Mouse (Mus musculus) intestine, postnatal 0 days (tissue): ENCODE measurements at regions not wholly inside any gene's neighbourhood (a gene's known extent, or its start where the extent isn't known, plus 50 kb on each side); places are given as distances from the start of the nearest gene placed in this dataset.

ENCODE experiments used
- ATAC-seq: fragments of 200-750 bp; cut with Nextera tagmentation; 2 replicates; pipeline ENCODE4 v1.8.0; 2017; ENCODE audit warnings: mild to moderate bottlenecking, moderate TSS enrichment, moderate library complexity
- H3K27ac ChIP-seq: fragments of 300-500 bp; sonication (generic); 2 replicates; pipeline ENCODE4 v1.5.1; 2014; ENCODE audit warnings: mild to moderate bottlenecking, low read depth, low read length, moderate library complexity
- H3K27me3 ChIP-seq: fragments of 300-500 bp; sonication (generic); replicated peaks from 2 replicates; pipeline ENCODE4 v1.6.1; 2014; ENCODE audit warnings: low read length, mixed read lengths; ENCODE audit not compliant: control insufficient read depth, insufficient read depth
- H3K36me3 ChIP-seq: fragments of 300-500 bp; sonication (generic); 2 replicates; pipeline ENCODE4 v1.6.1; 2014; ENCODE audit warnings: mild to moderate bottlenecking, moderate library complexity; ENCODE audit not compliant: control insufficient read depth, insufficient read depth
- H3K4me1 ChIP-seq: fragments of 300-500 bp; sonication (generic); replicated peaks from 2 replicates; pipeline ENCODE4 v1.6.1; 2014; ENCODE audit warnings: antibody characterized with exemption, low read length, mixed read lengths; ENCODE audit not compliant: control insufficient read depth, insufficient read depth
- H3K4me2 ChIP-seq: fragments of 300-500 bp; sonication (generic); replicated peaks from 2 replicates; pipeline ENCODE4 v1.6.1; 2014; ENCODE audit warnings: low read depth, mild to moderate bottlenecking, moderate library complexity
- H3K4me3 ChIP-seq: fragments of 300-500 bp; sonication (generic); 2 replicates; pipeline ENCODE4 v1.5.1; 2014; ENCODE audit warnings: low read depth, low read length
- H3K9ac ChIP-seq: fragments of 300-500 bp; sonication (generic); 2 replicates; pipeline ENCODE4 v1.6.1; 2014; ENCODE audit warnings: mild to moderate bottlenecking, low read depth, low read length
- H3K9me3 ChIP-seq: fragments of 300-500 bp; sonication (generic); 2 replicates; pipeline ENCODE4 v1.6.1; 2016; ENCODE audit warnings: mixed run types; ENCODE audit not compliant: control insufficient read depth
- CTCF ChIP-seq: sonication (generic); IDR thresholded peaks from 2 replicates; pipeline ENCODE4 v1.5.1; 2016; ENCODE audit warnings: low read depth, mild to moderate bottlenecking, control low read depth, antibody characterized with exemption, moderate library complexity
- whole genome bisulfite sequencing: fragments of 180-500 bp; shearing (Covaris S2); extraction: QIAGEN DNeasy Blood & Tissue Kit; methylation state at CpG from one replicate; pipeline ENCODE4 v1.1.7; 2014; 5-methylcytosine and 5-hydroxymethylcytosine counted together

GRCm38 (mm10) chr12:109272101-109272500 is 180.5 kb upstream of the Dlk1 start:
- whole genome bisulfite sequencing, result 47% methylated on average over 5 of the region's 5 CpGs

GRCm38 (mm10) chr12:109314850-109315249 is 137.8 kb upstream of the Dlk1 start:
- TF ChIP-seq CTCF, result peak; percentile 42
- Histone ChIP-seq H3K36me3 (no peaks in the 10 kb centered on the region), H3K27me3 (no peaks in the 10 kb centered on the region), H3K9ac (no peak overlapping the region), H3K9me3 (no peaks in the 10 kb centered on the region), H3K27ac (no peak overlapping the region), H3K4me2 (no peak overlapping the region), H3K4me3 (no peak overlapping the region), H3K4me1 (no peaks in the 10 kb centered on the region)
- 26% methylated on average over 6 of the region's 6 CpGs for WGBS
- no peak for ATAC-seq

More at GRCm38 (mm10) chr12:109272101-109272500, 180.5 kb upstream of the Dlk1 start:
- no peaks in the 10 kb centered on the region for H3K36me3 ChIP-seq
- no peak overlapping the region for H3K9ac ChIP-seq
- no peak overlapping the region for H3K4me2 ChIP-seq
- no peak for TF ChIP-seq CTCF
- no peaks in the 10 kb centered on the region for H3K4me1 ChIP-seq
- H3K9me3 ChIP-seq, result no peaks in the 10 kb centered on the region
- no peak overlapping the region for H3K27ac ChIP-seq
- no peak for ATAC-seq
- no peaks in the 10 kb centered on the region for H3K27me3 ChIP-seq
- H3K4me3 ChIP-seq, result no peak overlapping the region

- 63% methylated on average over 11 of the region's 11 CpGs for WGBS
- Histone ChIP-seq H3K36me3 (no peaks in the 10 kb centered on the region), H3K4me3 (no peak overlapping the region), H3K9ac (no peak overlapping the region), H3K27me3 (no peaks in the 10 kb centered on the region), H3K27ac (no peak overlapping the region), H3K4me1 (no peaks in the 10 kb centered on the region), H3K4me2 (no peak overlapping the region), H3K9me3 (no peaks in the 10 kb centered on the region)
- no peak for TF ChIP-seq CTCF
- ATAC-seq, result no peak
Observed at GRCm38 (mm10) chr12:109325986-109326385, 126.6 kb upstream of the Dlk1 start.

GRCm38 (mm10) chr12:109371327-109371726 is 81.3 kb upstream of the Dlk1 start:
- Histone ChIP-seq H3K27me3 (no peaks in the 10 kb centered on the region), H3K27ac (no peak overlapping the region), H3K4me1 (no peaks in the 10 kb centered on the region), H3K9me3 (no peaks in the 10 kb centered on the region), H3K9ac (no peak overlapping the region), H3K36me3 (no peaks in the 10 kb centered on the region), H3K4me3 (no peak overlapping the region), H3K4me2 (no peak overlapping the region)
- 76% methylated on average over 2 of the region's 2 CpGs for WGBS
- no peak for TF ChIP-seq CTCF
- no peak for ATAC-seq

GRCm38 (mm10) chr12:109385794-109386193 is 66.8 kb upstream of the Dlk1 start:
- Histone ChIP-seq H3K9me3 (no peaks in the 10 kb centered on the region), H3K4me2 (no peak overlapping the region), H3K4me1 (no peaks in the 10 kb centered on the region), H3K27ac (no peak overlapping the region), H3K4me3 (no peak overlapping the region), H3K27me3 (no peaks in the 10 kb centered on the region), H3K36me3 (no peaks in the 10 kb centered on the region), H3K9ac (no peak overlapping the region)
- WGBS, result 64% methylated on average over 5 of the region's 5 CpGs
- ATAC-seq, result no peak
- TF ChIP-seq CTCF, result no peak

- ATAC-seq, result no peak
- 33% methylated on average over 7 of the region's 7 CpGs for WGBS
- Histone ChIP-seq H3K4me3 (no peak overlapping the region), H3K4me1 (no peaks in the 10 kb centered on the region), H3K9me3 (no peaks in the 10 kb centered on the region), H3K27me3 (no peaks in the 10 kb centered on the region), H3K4me2 (no peak overlapping the region), H3K9ac (no peak overlapping the region), H3K27ac (no peak overlapping the region), H3K36me3 (no peaks in the 10 kb centered on the region)
- TF ChIP-seq CTCF, result no peak
Observed at GRCm38 (mm10) chr12:109388791-109389190, 63.8 kb upstream of the Dlk1 start.

GRCm38 (mm10) chr12:109390388-109390920 is 62.2 kb upstream of the Dlk1 start:
- Histone ChIP-seq H3K4me1 (no peaks in the 10 kb centered on the region), H3K4me3 (no peak overlapping the region), H3K27ac (no peak overlapping the region), H3K9me3 (no peaks in the 10 kb centered on the region), H3K9ac (no peak overlapping the region), H3K36me3 (no peaks in the 10 kb centered on the region), H3K27me3 (no peaks in the 10 kb centered on the region), H3K4me2 (peak overlapping the region; percentile 10; the same call in 1 of the 2 replicates)
- WGBS, result 56% methylated on average over 12 of the region's 12 CpGs
- ATAC-seq, result peak; percentile 87
- TF ChIP-seq CTCF, result no peak
